Mouse (Mus musculus) MEL (cell line): ENCODE measurements around the gene Foxo6.

Experiments used
- BHLHE40 ChIP-seq: IDR thresholded peaks from 2 replicates; pipeline ENCODE4 v1.6.1; 2012; ENCODE audit warnings: low read depth, mild to moderate bottlenecking, inconsistent platforms, low read length, improper control_type of control experiment, borderline replicate concordance
- CTCF ChIP-seq, 3 experiments: IDR thresholded peaks in 2 of 3; conservative IDR thresholded peaks in 1 of 3; 2 replicates each; pipeline ENCODE4 v1.5.1; 2011 to 2012; ENCODE audit warnings: low read length in 3 of 3, low read depth in 2 of 3, mild to moderate bottlenecking in 2 of 3, improper control_type of control experiment in 1 of 3, inconsistent platforms in 1 of 3, mixed read lengths in 1 of 3, moderate library complexity in 1 of 3; ENCODE audit not compliant: control insufficient read depth in 1 of 3, insufficient read depth in 1 of 3, poor library complexity in 1 of 3, severe bottlenecking in 1 of 3
- E2F4 ChIP-seq: IDR thresholded peaks from 2 replicates; pipeline ENCODE4 v1.6.1; 2011; ENCODE audit warnings: low read depth, low read length, improper control_type of control experiment, borderline replicate concordance
- EP300 ChIP-seq, 2 experiments: IDR thresholded peaks; 2 replicates each; pipeline ENCODE4 v1.6.1; 2011; ENCODE audit warnings: improper control_type of control experiment in 2 of 2, low read length in 2 of 2, low read depth in 1 of 2, mild to moderate bottlenecking in 1 of 2
- ETS1 ChIP-seq: IDR thresholded peaks from 2 replicates; pipeline ENCODE4 v1.6.1; 2012; ENCODE audit warnings: low read depth, mild to moderate bottlenecking, inconsistent platforms, low read length, improper control_type of control experiment, moderate library complexity
- MAFK ChIP-seq: IDR thresholded peaks from 2 replicates; pipeline ENCODE4 v1.6.1; 2011; ENCODE audit warnings: low read depth, mild to moderate bottlenecking, low read length, improper control_type of control experiment, borderline replicate concordance
- MEF2A ChIP-seq: IDR thresholded peaks from 2 replicates; pipeline ENCODE4 v1.6.1; 2014; ENCODE audit warnings: low read depth, mild to moderate bottlenecking, inconsistent platforms, low read length, improper control_type of control experiment; ENCODE audit not compliant: poor library complexity, insufficient replicate concordance, severe bottlenecking; ENCODE audit errors: extremely low read depth
- POLR2A ChIP-seq, 2 experiments: IDR thresholded peaks; 2 replicates each; pipeline ENCODE4 v1.6.1; 2011 to 2012; ENCODE audit warnings: low read length in 2 of 2, mild to moderate bottlenecking in 2 of 2, control low read depth in 1 of 2, improper control_type of control experiment in 1 of 2, low read depth in 1 of 2, moderate library complexity in 1 of 2; ENCODE audit not compliant: control insufficient read depth in 1 of 2, insufficient read depth in 1 of 2, poor library complexity in 1 of 2
- RAD21 ChIP-seq: IDR thresholded peaks from 2 replicates; pipeline ENCODE4 v1.6.1; 2011; ENCODE audit warnings: mild to moderate bottlenecking, low read depth, low read length, improper control_type of control experiment
- RCOR1 ChIP-seq: IDR thresholded peaks from 2 replicates; pipeline ENCODE4 v1.6.1; 2012; ENCODE audit warnings: low read depth, mild to moderate bottlenecking, inconsistent platforms, low read length, improper control_type of control experiment
- TAL1 ChIP-seq: IDR thresholded peaks from 2 replicates; pipeline ENCODE4 v1.6.1; 2012; ENCODE audit warnings: mild to moderate bottlenecking, inconsistent platforms, low read length, moderate library complexity, mixed read lengths
- ZC3H11A ChIP-seq: IDR thresholded peaks from 2 replicates; pipeline ENCODE4 v1.6.1; 2012; ENCODE audit warnings: low read depth, mild to moderate bottlenecking, inconsistent platforms, low read length, improper control_type of control experiment
- ZKSCAN1 ChIP-seq: IDR thresholded peaks from 2 replicates; pipeline ENCODE4 v1.6.1; 2012; ENCODE audit warnings: low read depth, mild to moderate bottlenecking, inconsistent platforms, low read length, improper control_type of control experiment, moderate library complexity
- ZMIZ1 ChIP-seq: IDR thresholded peaks from 2 replicates; pipeline ENCODE4 v1.6.1; 2012; ENCODE audit warnings: low read depth, mild to moderate bottlenecking, inconsistent platforms, low read length, improper control_type of control experiment, moderate library complexity

DNA sequence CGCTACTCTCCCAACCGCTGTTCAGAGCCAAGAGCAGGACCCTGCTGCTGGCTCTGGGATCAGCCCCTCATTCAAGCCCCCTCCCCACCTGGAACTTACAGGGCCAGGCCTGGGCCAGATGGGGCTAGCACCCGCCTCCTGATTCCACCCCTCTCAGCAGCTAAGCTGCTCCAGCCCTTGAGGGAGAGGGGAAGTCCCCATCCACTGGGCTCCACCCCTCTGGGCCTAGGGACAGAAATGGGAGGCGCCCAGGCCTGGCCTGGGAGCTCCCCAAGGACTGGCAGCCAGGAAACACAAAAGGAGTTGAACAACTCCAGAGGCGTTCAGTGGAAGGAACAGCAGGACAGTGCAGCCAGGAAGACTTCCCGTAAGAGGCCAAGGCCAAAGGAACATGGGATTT, 4.0 kb downstream of the Foxo6 start:
- TF ChIP-seq ETS1: no peak
- TF ChIP-seq POLR2A (IDR thresholded peaks at IDR 0.05; ENCODE audit: control insufficient read depth in 1 of 2, insufficient read depth in 1 of 2, low read depth in 1 of 2, low read length in 2 of 2, poor library complexity in 1 of 2): no peak
- TF ChIP-seq CTCF (IDR thresholded peaks at IDR 0.05 in 2 of 3, conservative IDR thresholded peaks at IDR 0.05 in 1 of 3; ENCODE audit: control insufficient read depth in 1 of 3, insufficient read depth in 1 of 3, low read depth in 2 of 3, low read length in 3 of 3, poor library complexity in 1 of 3, severe bottlenecking in 1 of 3): no peak
- TF ChIP-seq RCOR1: no peak
- TF ChIP-seq E2F4: no peak
- no peak for TF ChIP-seq TAL1
- no peak for TF ChIP-seq EP300 (IDR thresholded peaks at IDR 0.05; ENCODE audit: low read depth in 1 of 2, low read length in 2 of 2)
- TF ChIP-seq BHLHE40: no peak
- TF ChIP-seq ZC3H11A: no peak
- TF ChIP-seq MEF2A: no peak
- no peak for TF ChIP-seq RAD21
- TF ChIP-seq MAFK: no peak
- TF ChIP-seq ZMIZ1: no peak
- TF ChIP-seq ZKSCAN1: no peak
